Mouse (Mus musculus) CH12.LX (cell line): ENCODE results near the gene Brd3os.

Experiments used
- CTCF ChIP-seq, 2 experiments: IDR thresholded peaks in 1 of 2; conservative IDR thresholded peaks in 1 of 2; 2 replicates each; pipeline ENCODE4 v1.5.1; 2011 to 2012; ENCODE audit warnings: low read depth in 2 of 2, low read length in 2 of 2, improper control_type of control experiment in 1 of 2, inconsistent platforms in 1 of 2, mild to moderate bottlenecking in 1 of 2, moderate library complexity in 1 of 2
- POLR2A ChIP-seq: IDR thresholded peaks from 2 replicates; pipeline ENCODE4 v1.6.1; 2011; ENCODE audit warnings: low read depth, mild to moderate bottlenecking, improper control_type of control experiment, low read length
- RCOR1 ChIP-seq: conservative IDR thresholded peaks from 2 replicates; pipeline ENCODE4 v1.6.1; 2012; ENCODE audit warnings: low read depth, mild to moderate bottlenecking, inconsistent platforms, low read length, improper control_type of control experiment
- UBTF ChIP-seq: IDR thresholded peaks from 2 replicates; pipeline ENCODE4 v1.6.1; 2012; ENCODE audit warnings: low read depth, mild to moderate bottlenecking, inconsistent platforms, low read length, improper control_type of control experiment, moderate library complexity
- USF1 ChIP-seq: IDR thresholded peaks from 2 replicates; pipeline ENCODE4 v1.6.1; 2014; ENCODE audit warnings: low read depth, mild to moderate bottlenecking, inconsistent platforms, low read length, improper control_type of control experiment

GRCm38 (mm10) chr2:27446812-27447211 is 4.7 kb downstream of the Brd3os start:
- TF ChIP-seq POLR2A: no peak
- no peak for TF ChIP-seq RCOR1
- no peak for TF ChIP-seq USF1
- no peak for TF ChIP-seq CTCF (conservative IDR thresholded peaks at IDR 0.05 in 1 of 2, IDR thresholded peaks at IDR 0.05 in 1 of 2; ENCODE audit: low read depth in 2 of 2, low read length in 2 of 2)
- TF ChIP-seq UBTF: no peak
